19 mouse cellular contexts compared by ENCODE assay signal in genomic region chr7:126460623-126461399, GRCm38 (mm10). TPM values are rescaled to one million over a fixed set of nuclear protein-coding genes. Genes with fewer than 3 reads are reported as not detected.
DNase-seq lines count a peak whose midpoint lies in the region; TF ChIP-seq lines count a peak whose summit lies in the region.
"Had no signal": no experiment of that assay in that cellular context is flagged by ENCODE, and none has a peak within 500 bp of the region (broad histone marks: within the 10 kb centered on the region; RNA-seq: fewer than 3 reads in every experiment).

No protein-coding gene starts in this region.

- no peak for TF ChIP-seq CTCF in gastrocnemius, adult 2 months (IDR thresholded peaks at IDR 0.05)

- intact Hi-C loops in gastrocnemius, adult 2 months (cut with DNase I), result loop anchor here (10.0 kb wide), 1 partner anchor 334 kb away; the partner anchor contains the start of genes Fam57b and Ppp4c
- intact Hi-C loops in gastrocnemius, postnatal 36 days (cut with DNase I), result no loop called here
- intact Hi-C loops in heart, postnatal 14 days (cut with DNase I), result no loop called here
- intact Hi-C loops in left cerebral cortex, postnatal 14 days (cut with DNase I), result no loop called here

- peak overlapping the region; percentile 99 for H3K27ac ChIP-seq in gastrocnemius, adult 2 months
- peak overlapping the region; percentile 72 for H3K27ac ChIP-seq in limb, embryonic 10.5 days
- H3K27ac ChIP-seq: heart, embryonic 10.5 days; hindbrain, embryonic 12.5 days; midbrain, embryonic 12.5 days; neural tube, embryonic 13.5 days had no signal

- no peaks in the 10 kb centered on the region for H3K9me3 ChIP-seq in limb, embryonic 10.5 days (replicated peaks)
- H3K9me3 ChIP-seq: G1E; heart, embryonic 10.5 days; hindbrain, embryonic 12.5 days; limb, embryonic 15.5 days; midbrain, embryonic 12.5 days; neural tube, embryonic 13.5 days had no signal

- H3K36me3 ChIP-seq in limb, embryonic 10.5 days, result 0 out of 2 replicates have a peak, but pooled peaks cover 3% of the 10 kb centered on the region
- H3K36me3 ChIP-seq: heart, embryonic 10.5 days; hindbrain, embryonic 12.5 days; limb, embryonic 15.5 days; midbrain, embryonic 12.5 days; neural tube, embryonic 13.5 days had no signal

- H3K4me1 ChIP-seq in limb, embryonic 10.5 days, result peaks cover 50% of the 10 kb centered on the region
- H3K4me1 ChIP-seq: midbrain, embryonic 12.5 days had no signal

- 46% methylated on average over 10 of the region's 10 CpGs for WGBS in limb, embryonic 10.5 days

- DNase-seq in gastrocnemius, adult 2 months, result peak; percentile 67
- no peak for DNase-seq in gastrocnemius, postnatal 36 days
- peak; percentile 4 for DNase-seq in kidney, postnatal 10 days
- DNase-seq in kidney, adult 11 months, result no peak
- DNase-seq in limb, embryonic 10.5 days (ENCODE audit: low spot score), result no peak
- DNase-seq in T-cell, adult 2 months (ENCODE audit: low spot score), result no peak
- DNase-seq in heart, postnatal 14 days, result no peak
- DNase-seq in left cerebral cortex, postnatal 14 days (ENCODE audit: low spot score in 2 of 2), result no peak
- DNase-seq: cerebellum, adult 8-10 months; gastrocnemius, postnatal 25 days; kidney, postnatal 25 days; right cerebral cortex, adult 18-20 months; thymus, postnatal 4 days had no signal

- peaks cover 8% of the 10 kb centered on the region; the same call in 1 of the 2 replicates for H3K27me3 ChIP-seq in limb, embryonic 10.5 days (ENCODE audit: low read depth, poor library complexity, severe bottlenecking)
- H3K27me3 ChIP-seq: hindbrain, embryonic 12.5 days; limb, embryonic 15.5 days; neural tube, embryonic 13.5 days had no signal

- H3K4me3 ChIP-seq in gastrocnemius, adult 2 months, result peak overlapping the region; percentile 86
- H3K4me3 ChIP-seq in limb, embryonic 10.5 days, result no peak overlapping the region
- H3K4me3 ChIP-seq: heart, embryonic 10.5 days; hindbrain, embryonic 12.5 days; limb, embryonic 15.5 days; midbrain, embryonic 12.5 days; neural tube, embryonic 13.5 days had no signal

RNA-seq across cellular contexts. Expression of gene Atp2a1, which starts 2.1 kb away (rescaled TPM):
- over 10,000 TPM; 21,521 to 26,495 TPM for total RNA-seq in gastrocnemius, adult 2 months (2021)
- total RNA-seq in gastrocnemius, postnatal 36 days (2021), result over 10,000 TPM; 23,125 to 24,213 TPM
- polyA plus RNA-seq in limb, embryonic 10.5 days (2016; fragmentation: Nextera tagmentation; extraction: Ambion mirVana), result 0.59 and 5.3 TPM in 2 replicates
- total RNA-seq in heart, postnatal 14 days (2021), result under 1 TPM; 0.48 to 0.49 TPM
- total RNA-seq in left cerebral cortex, postnatal 14 days (2021), result under 1 TPM in 1 of 2 experiments, not detected in 1; 0.21 TPM
- total RNA-seq: G1E had no signal

RNA-seq across cellular contexts. Expression of gene Sh2b1, which starts 14.4 kb away (rescaled TPM):
- 10 to 100 TPM; 43.0 to 48.1 TPM for total RNA-seq in gastrocnemius, adult 2 months (2021)
- 10 to 100 TPM; 36.8 to 43.4 TPM for total RNA-seq in gastrocnemius, postnatal 36 days (2021)
- 55.1 and 62.5 TPM in 2 replicates for polyA plus RNA-seq in limb, embryonic 10.5 days (2016; fragmentation: Nextera tagmentation; extraction: Ambion mirVana)
- total RNA-seq in heart, postnatal 14 days (2021), result 10 to 100 TPM; 44.3 to 44.8 TPM
- 10 to 100 TPM; 68.4 to 75.0 TPM for total RNA-seq in left cerebral cortex, postnatal 14 days (2021)

RNA-seq across cellular contexts. Expression of gene Tufm, which starts 26.4 kb away (rescaled TPM):
- total RNA-seq in gastrocnemius, adult 2 months (2021), result 100 to 1,000 TPM; 111 to 141 TPM
- 100 to 1,000 TPM; 122 to 145 TPM for total RNA-seq in gastrocnemius, postnatal 36 days (2021)
- polyA plus RNA-seq in limb, embryonic 10.5 days (2016; fragmentation: Nextera tagmentation; extraction: Ambion mirVana), result 182 and 207 TPM in 2 replicates
- 100 to 1,000 TPM; 291 to 309 TPM for total RNA-seq in heart, postnatal 14 days (2021)
- 10 to 100 TPM; 81.4 to 87.8 TPM for total RNA-seq in left cerebral cortex, postnatal 14 days (2021)

RNA-seq across cellular contexts. Expression of gene Rabep2, which starts 32.3 kb away (rescaled TPM):
- 10 to 100 TPM; 14.0 to 14.9 TPM for total RNA-seq in gastrocnemius, adult 2 months (2021)
- total RNA-seq in gastrocnemius, postnatal 36 days (2021), result 10 to 100 TPM; 13.8 to 14.0 TPM
- polyA plus RNA-seq in limb, embryonic 10.5 days (2016; fragmentation: Nextera tagmentation; extraction: Ambion mirVana), result 30.3 and 36.9 TPM in 2 replicates
- total RNA-seq in heart, postnatal 14 days (2021), result 1 to 10 TPM; 7.7 TPM
- 10 to 100 TPM; 11.4 to 12.6 TPM for total RNA-seq in left cerebral cortex, postnatal 14 days (2021)

RNA-seq across cellular contexts. Expression of gene Atxn2l, which starts 42.4 kb away (rescaled TPM):
- 10 to 100 TPM; 32.8 to 34.0 TPM for total RNA-seq in gastrocnemius, adult 2 months (2021)
- 10 to 100 TPM; 25.8 to 29.9 TPM for total RNA-seq in gastrocnemius, postnatal 36 days (2021)
- polyA plus RNA-seq in limb, embryonic 10.5 days (2016; fragmentation: Nextera tagmentation; extraction: Ambion mirVana), result 60.6 and 62.5 TPM in 2 replicates
- 10 to 100 TPM; 44.6 to 47.1 TPM for total RNA-seq in heart, postnatal 14 days (2021)
- total RNA-seq in left cerebral cortex, postnatal 14 days (2021), result 100 to 1,000 TPM; 116 to 119 TPM

Comparison
In these comparisons a context has a peak if more than half of its experiments do, and no peak if none do; other contexts are left out.
1. DNase-seq: peak in gastrocnemius, adult 2 months (single experiment) and kidney, postnatal 10 days (single experiment); none in gastrocnemius, postnatal 36 days (0 of 2), kidney, adult 11 months (single experiment), limb, embryonic 10.5 days (single experiment), T-cell, adult 2 months (single experiment), heart, postnatal 14 days (0 of 2) and left cerebral cortex, postnatal 14 days (0 of 2).
2. RNA of gene Atp2a1, which starts 2.1 kb away (total RNA-seq): 21,521 to 26,495 TPM in gastrocnemius, adult 2 months and 23,125 to 24,213 TPM in gastrocnemius, postnatal 36 days; 0.48 to 0.49 TPM in heart, postnatal 14 days and 0.21 TPM in left cerebral cortex, postnatal 14 days; every median in the first group is over 1,000 times any median in the second.